Mouse (Mus musculus) hematopoietic stem cell, adult 5-6 weeks (primary cell): ENCODE measurements at regions not wholly inside any gene's neighbourhood (a gene's known extent, or its start where the extent isn't known, plus 50 kb on each side); places are given as distances from the start of the nearest gene placed in this dataset.
"Not testable (repeated sequence)": the region's sequence is repeated elsewhere in the genome, so short reads cannot be mapped to it uniquely, and the experiment has no call there.

Experiments
- ATAC-seq, 2 experiments: fragments of 125-278 bp in 1 of 2; replicated peaks in 1 of 2; 2 replicates each; pipeline ENCODE4 v1.8.0; 2016 to 2017; ENCODE audit warnings: inconsistent platforms in 2 of 2, mild to moderate bottlenecking in 2 of 2, moderate number of reproducible peaks in 2 of 2, low read depth in 1 of 2, moderate TSS enrichment in 1 of 2; ENCODE audit not compliant: low FRiP score in 2 of 2, poor library complexity in 2 of 2, severe bottlenecking in 2 of 2, insufficient read depth in 1 of 2, low TSS enrichment in 1 of 2

GRCm38 (mm10) chr12:20802027-20802426 is 188.2 kb upstream of the Asap2 start:
- not testable (repeated sequence) for ATAC-seq

- ATAC-seq, result not testable (repeated sequence)
Observed at GRCm38 (mm10) chr12:20805466-20805865, 184.8 kb upstream of the Asap2 start.

- no peak for ATAC-seq
Observed at GRCm38 (mm10) chr12:20806681-20807080, 183.6 kb upstream of the Asap2 start.

- not testable (repeated sequence) for ATAC-seq
Observed at GRCm38 (mm10) chr12:20813836-20814235, 176.4 kb upstream of the Asap2 start.

- ATAC-seq, result not testable (repeated sequence)
Observed at GRCm38 (mm10) chr12:20815121-20815520, 175.1 kb upstream of the Asap2 start.

- ATAC-seq, result peak; percentile 17 to 25; a peak in 1 of 4 replicates
Observed at GRCm38 (mm10) chr12:20815599-20815998, 174.7 kb upstream of the Asap2 start.

GRCm38 (mm10) chr12:20843661-20844320 is 146.5 kb upstream of the Asap2 start:
- not testable (repeated sequence) for ATAC-seq

- not testable (repeated sequence) for ATAC-seq
Observed at GRCm38 (mm10) chr12:20844873-20845272, 145.4 kb upstream of the Asap2 start.

- ATAC-seq, result no peak
Observed at GRCm38 (mm10) chr12:20845297-20845696, 145.0 kb upstream of the Asap2 start.

GRCm38 (mm10) chr12:20884104-20884503 is 106.2 kb upstream of the Asap2 start:
- not testable (repeated sequence) for ATAC-seq

GRCm38 (mm10) chr12:20920653-20921397 is 69.4 kb upstream of the Asap2 start:
- ATAC-seq, result peak; percentile 99 to 100

- not testable (repeated sequence) for ATAC-seq
Observed at GRCm38 (mm10) chr12:20921398-20922023, 68.7 kb upstream of the Asap2 start.

GRCm38 (mm10) chr12:20928966-20929365 is 61.3 kb upstream of the Asap2 start:
- ATAC-seq, result not testable (repeated sequence)
